Mouse (Mus musculus): ENCODE measurements around the gene Soga1. TPM values are rescaled to one million over a fixed set of nuclear protein-coding genes. Genes with fewer than 3 reads are reported as not detected.

The Soga1 gene
- total RNA-seq, 2 experiments from 2014 or later, result 2.8 to 4.5 TPM

DNA sequence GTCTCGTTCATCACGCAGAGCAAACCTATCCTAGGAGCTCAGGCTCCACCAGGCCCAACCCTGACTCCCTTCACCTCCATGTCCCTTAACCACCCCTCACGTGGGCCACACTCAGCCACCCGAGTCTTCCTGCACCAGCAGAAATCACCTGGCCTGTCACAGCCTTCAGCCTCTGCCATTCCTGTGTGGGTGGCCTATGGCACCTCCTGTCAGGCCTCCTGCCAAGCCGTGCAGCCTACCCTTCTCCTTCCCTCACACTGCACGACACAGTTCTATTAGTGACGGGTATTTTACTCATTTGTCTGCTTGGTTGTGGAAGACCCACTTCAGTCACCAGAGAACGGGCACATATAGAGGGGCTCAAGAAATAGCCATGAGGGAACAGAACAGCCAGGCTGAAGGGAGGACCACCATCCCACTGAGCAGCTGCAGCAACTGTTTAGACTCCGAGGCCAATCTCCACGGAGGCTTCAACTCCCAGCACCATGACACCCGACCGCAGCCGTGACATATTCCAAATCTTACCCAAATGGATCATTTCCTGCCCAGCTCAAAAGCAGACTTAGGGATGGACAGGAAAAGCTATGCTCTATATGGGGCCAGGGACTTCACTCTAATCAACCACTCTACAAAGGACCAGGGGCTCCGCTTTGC lies 10.2 kb downstream of the Soga1 start:
- no peak for TF ChIP-seq CTCF (IDR thresholded peaks at IDR 0.05)
- no peak for DNase-seq
- intact Hi-C loops (cut with DNase I), result no loop called here
- H3K4me3 ChIP-seq, result peak overlapping the region; percentile 23
- H3K27ac ChIP-seq, result peak overlapping the region; percentile 81

GRCm38 (mm10) chr2:157066731-157067430 lies 12.2 kb downstream of the Soga1 start:
- no peak overlapping the region for H3K4me3 ChIP-seq
- DNase-seq, result no peak

GRCm38 (mm10) chr2:157065879-157066226 lies 13.2 kb downstream of the Soga1 start:
- Histone ChIP-seq H3K27ac (peak overlapping the region; percentile 84), H3K4me3 (0 out of 2 replicates have a peak overlapping the region, but pooled peaks have one; percentile 3)
- DNase-seq, result peak; percentile 54
- TF ChIP-seq CTCF (IDR thresholded peaks at IDR 0.05), result no peak
- intact Hi-C loops (cut with DNase I), result no loop called here

More at GRCm38 (mm10) chr2:157066731-157067430, 12.2 kb downstream of the Soga1 start:
- no peak for TF ChIP-seq CTCF (IDR thresholded peaks at IDR 0.05)
- peak overlapping the region; percentile 84 for H3K27ac ChIP-seq
- intact Hi-C loops (cut with DNase I), result no loop called here

DNA sequence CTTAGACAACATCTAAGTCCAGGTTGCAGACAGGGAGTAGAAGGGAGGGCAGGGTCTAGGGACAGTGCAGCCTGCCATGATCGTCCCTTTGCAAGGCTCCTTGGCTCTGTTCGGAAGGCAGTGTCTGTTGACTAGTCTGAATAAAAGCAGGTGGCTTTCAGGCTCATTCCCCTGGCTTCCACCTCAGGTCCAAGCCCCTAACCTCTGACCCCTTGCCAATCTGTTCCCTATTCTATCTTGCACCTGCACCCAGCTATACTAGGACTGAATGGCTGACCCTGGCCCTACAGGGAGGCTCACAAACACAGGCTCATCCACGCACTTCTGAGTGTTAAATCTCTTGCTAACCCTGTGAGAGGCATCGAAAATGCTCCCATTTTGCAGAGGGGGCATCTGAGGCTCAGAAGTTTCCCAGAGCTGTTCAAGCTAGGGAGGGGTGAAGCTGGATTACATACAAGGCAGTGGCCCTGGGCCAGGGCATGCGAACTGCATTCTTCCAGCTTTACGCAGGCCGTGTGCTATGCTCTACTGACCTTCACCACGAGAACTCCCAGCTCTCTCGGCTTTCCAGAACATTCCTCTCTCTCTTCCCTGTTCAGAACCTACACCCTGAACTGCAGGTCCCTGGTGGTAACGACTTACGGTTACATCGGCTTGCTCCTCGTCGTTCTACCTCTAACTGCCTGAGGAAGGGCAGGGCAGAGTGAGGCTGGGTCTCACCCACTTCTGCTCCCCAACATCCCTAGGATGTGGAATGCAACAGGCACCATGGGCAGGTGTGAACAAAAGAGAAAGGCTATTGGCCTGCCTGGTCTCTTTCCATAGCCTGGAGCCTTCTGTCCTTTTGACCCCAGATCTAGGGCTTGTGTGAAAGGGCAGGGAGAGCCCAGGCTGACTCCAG lies 13.8 kb downstream of the Soga1 start:
- no peak for TF ChIP-seq CTCF (IDR thresholded peaks at IDR 0.05)
- peak; percentile 71 for DNase-seq
- 0 out of 2 replicates have a peak overlapping the region, but pooled peaks have one; percentile 3 for H3K4me3 ChIP-seq
- intact Hi-C loops (cut with DNase I), result no loop called here
- H3K27ac ChIP-seq, result peak overlapping the region; percentile 84

GRCm38 (mm10) chr2:157064136-157064535 lies 14.9 kb downstream of the Soga1 start:
- TF ChIP-seq CTCF (IDR thresholded peaks at IDR 0.05), result no peak
- DNase-seq, result peak; percentile 48
- intact Hi-C loops (cut with DNase I), result no loop called here
- H3K27ac ChIP-seq, result peak overlapping the region; percentile 84
- no peak overlapping the region for H3K4me3 ChIP-seq

DNA sequence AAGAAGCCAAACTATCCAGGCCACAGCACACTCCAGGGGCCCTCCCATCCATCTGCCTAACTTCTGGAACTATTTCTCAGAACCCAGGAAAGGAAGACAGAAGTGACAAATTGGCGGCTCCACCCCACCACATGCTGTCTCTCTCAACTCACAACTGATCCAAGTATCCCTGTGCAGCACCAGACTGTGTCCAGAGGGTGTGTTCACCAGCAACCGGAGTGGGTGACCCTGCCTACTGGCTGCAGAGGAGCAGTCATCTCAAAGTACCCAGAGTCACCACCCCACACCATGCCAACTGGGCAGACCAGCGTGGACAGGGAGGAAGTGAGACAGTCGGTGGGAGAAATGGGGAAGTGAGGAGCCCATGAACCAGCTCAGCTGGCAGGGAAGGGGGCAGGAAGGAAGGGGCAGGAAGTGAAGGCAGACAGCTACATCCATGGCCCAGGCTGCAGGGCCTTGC lies 15.8 kb downstream of the Soga1 start:
- TF ChIP-seq CTCF (IDR thresholded peaks at IDR 0.05), result no peak
- peak; percentile 59 for DNase-seq
- intact Hi-C loops (cut with DNase I), result no loop called here
- Histone ChIP-seq H3K27ac (peak overlapping the region; percentile 84), H3K4me3 (no peak overlapping the region)

DNA sequence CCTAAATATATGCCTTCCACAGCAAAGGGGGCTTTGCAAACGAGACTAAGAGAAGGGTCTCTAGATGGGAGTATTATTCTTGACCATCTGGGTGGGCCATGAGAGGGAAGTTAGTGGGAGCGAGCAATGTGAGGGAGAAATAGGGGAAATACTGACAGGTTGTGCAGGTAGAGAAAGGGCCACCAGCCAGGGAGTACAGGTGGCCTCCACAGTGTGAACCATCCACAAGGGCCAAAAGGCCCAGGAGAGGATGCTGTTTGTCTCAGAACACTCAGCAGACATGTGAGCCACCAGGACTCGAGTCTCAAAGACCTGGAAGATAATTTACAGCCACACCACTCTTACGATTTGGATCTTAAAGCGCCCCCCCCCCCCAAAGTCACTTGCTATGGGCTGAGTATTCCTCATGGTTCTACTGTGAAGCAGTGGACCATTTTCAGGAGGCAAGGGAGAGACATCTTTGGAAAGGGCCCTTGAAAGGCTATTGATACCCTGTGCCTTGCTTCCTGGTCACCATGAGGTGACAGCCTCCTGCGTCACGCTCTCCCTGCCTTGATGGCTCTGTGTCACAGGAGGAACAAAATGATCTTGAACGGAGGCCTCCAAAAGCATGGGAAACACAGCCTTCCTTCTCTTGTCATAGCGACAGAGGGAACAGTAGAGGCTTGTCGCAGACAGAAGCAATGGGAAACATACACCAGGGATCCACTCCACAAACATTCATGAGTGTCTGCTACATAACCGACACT lies 18.3 kb downstream of the Soga1 start:
- Histone ChIP-seq H3K4me3 (no peak overlapping the region), H3K27ac (no peak overlapping the region)
- DNase-seq, result no peak
- no peak for TF ChIP-seq CTCF (IDR thresholded peaks at IDR 0.05)
- intact Hi-C loops (cut with DNase I), result no loop called here

GRCm38 (mm10) chr2:157060037-157060436 lies 19.0 kb downstream of the Soga1 start:
- no peak for TF ChIP-seq CTCF (IDR thresholded peaks at IDR 0.05)
- H3K4me3 ChIP-seq, result no peak overlapping the region
- DNase-seq, result no peak
- no peak overlapping the region for H3K27ac ChIP-seq
- intact Hi-C loops (cut with DNase I), result no loop called here

GRCm38 (mm10) chr2:157059166-157059565 lies 19.9 kb downstream of the Soga1 start:
- intact Hi-C loops (cut with DNase I), result no loop called here
- no peak overlapping the region; the same call in 1 of the 2 replicates for H3K4me3 ChIP-seq
- no peak for DNase-seq
- H3K27ac ChIP-seq, result peak overlapping the region; percentile 64
- no peak for TF ChIP-seq CTCF (IDR thresholded peaks at IDR 0.05)

DNA sequence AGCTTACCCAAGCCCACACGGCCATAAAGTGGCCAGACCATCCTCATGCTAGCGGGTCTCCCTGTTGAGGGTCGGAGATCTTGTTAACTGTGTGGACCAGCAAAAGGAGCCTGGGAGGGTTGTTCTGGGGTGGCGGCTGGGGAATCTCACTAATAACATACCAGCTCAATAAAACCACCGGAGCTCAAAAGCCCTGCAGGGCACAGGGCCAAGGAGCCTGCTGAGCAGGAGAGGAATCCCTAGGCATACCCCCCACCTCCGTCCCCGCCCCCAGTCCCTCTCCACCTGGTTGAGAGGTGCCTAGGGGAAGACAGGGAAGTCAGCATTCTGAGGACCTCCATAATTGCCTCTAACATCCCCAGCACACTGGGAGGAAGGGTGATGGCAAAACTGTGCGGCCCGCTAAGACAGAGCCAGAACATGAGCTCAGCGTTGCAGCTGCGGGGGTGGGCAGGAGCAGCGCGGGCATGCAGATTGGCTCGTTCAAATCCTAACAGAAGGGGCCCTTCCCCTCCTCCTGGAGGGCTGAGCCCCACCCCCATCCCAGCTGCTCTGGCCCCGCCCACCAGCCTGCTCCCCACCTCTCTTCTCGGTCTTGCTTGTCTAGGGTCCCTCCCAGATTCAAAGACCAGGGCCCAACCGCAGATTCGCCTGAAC lies 20.6 kb downstream of the Soga1 start:
- no peak for TF ChIP-seq CTCF (IDR thresholded peaks at IDR 0.05)

GRCm38 (mm10) chr2:157057758-157058157 lies 21.3 kb downstream of the Soga1 start:
- DNase-seq, result no peak
- no peak for TF ChIP-seq CTCF (IDR thresholded peaks at IDR 0.05)
- Histone ChIP-seq H3K27ac (peak overlapping the region; percentile 64; the same call in 1 of the 2 replicates), H3K4me3 (no peak overlapping the region)
- intact Hi-C loops (cut with DNase I), result no loop called here

More for the DNA sequence above, 20.6 kb downstream of the Soga1 start:
- Histone ChIP-seq H3K27ac (peak overlapping the region; percentile 64), H3K4me3 (peak overlapping the region; percentile 51)
- DNase-seq, result peak; percentile 72
- intact Hi-C loops (cut with DNase I), result no loop called here
